Mouse (Mus musculus): Measurements from ENCODE around the gene 1810062G17Rik. TPM values are rescaled to one million over a fixed set of nuclear protein-coding genes. Genes with fewer than 3 reads are reported as not detected.

1810062G17Rik gene
- total and polyA plus RNA-seq, 2 experiments from 2014 or later: 0.23 TPM; not detected in 1

DNA sequence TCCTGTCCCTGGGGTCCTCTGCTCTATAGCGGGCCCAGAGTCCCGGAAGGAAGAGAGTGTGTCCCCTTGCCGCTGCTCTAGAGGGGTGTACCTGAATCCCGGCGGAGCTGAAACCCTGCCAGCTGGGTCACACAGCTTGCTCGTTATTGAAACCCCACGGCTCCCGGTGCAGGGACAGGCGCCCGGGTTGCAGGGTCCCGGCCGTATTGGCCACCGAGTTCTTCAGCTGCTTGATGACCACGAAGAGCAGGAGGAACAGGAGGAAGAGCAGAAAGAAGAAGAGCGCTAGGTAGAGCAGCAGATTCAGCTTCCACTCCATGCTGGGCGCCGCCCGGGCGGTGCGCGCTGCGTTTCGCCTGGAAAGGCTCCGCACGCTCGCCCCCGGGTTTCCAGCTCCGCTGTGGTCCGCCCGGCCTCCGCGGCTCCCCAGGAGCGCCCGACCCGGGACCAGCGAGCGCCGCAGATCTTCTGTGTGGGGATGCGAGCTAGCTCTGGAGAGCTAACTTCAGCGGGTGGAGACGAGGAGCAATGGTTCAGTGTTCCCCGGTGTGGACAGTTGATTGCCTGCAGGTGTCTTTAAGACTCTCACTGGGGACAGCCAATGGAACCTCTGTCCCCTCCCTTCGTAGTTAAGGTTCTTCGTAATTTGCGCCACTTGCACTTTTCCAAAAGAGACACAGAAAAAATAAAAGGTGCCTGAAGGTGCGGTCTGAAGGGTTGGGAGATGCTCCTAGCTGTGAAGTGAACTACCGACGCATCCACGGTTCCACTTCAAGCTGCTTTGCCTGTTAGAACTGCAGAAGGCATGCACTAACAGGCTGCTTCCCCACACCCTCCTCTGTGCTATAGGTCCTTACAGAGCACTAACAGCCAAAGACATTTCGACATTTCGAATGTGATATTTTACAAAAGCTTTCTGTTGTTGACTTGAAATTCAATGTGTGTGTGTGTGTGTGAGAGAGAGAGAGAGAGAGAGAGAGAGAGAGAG lies 45.6 kb downstream of the 1810062G17Rik start, which contains the start of gene Gm11549:
Gene Gm11549 (minus strand): TSS at position 741 of the 988 bp plus-strand sequence.
- Histone ChIP-seq H3K27ac (ENCODE audit: low read depth, low read length) (no peak within 1 kb of the TSS), H3K9me3 (ENCODE audit: low read length) (no peaks in the 10 kb centered on the region), H3K4me2 (ENCODE audit: low read depth, low read length, poor library complexity, severe bottlenecking) (peak within 1 kb of the TSS; percentile 99), H3K27me3 (ENCODE audit: insufficient read depth, low read length) (peaks cover 21% of the 10 kb centered on the region; the same call in 1 of the 2 replicates), H3K9ac (replicated peaks; ENCODE audit: low read length, poor library complexity, severe bottlenecking) (peak within 1 kb of the TSS; percentile 50), H3K4me1 (ENCODE audit: insufficient read depth, low read length) (peaks cover 5% of the 10 kb centered on the region; the same call in 1 of the 2 replicates), H3K4me3 (ENCODE audit: low read depth, low read length) (peak within 1 kb of the TSS; percentile 60), H3K36me3 (ENCODE audit: insufficient read depth, low read length) (no peaks in the 10 kb centered on the region)
- DNase-seq (ENCODE audit: low spot score) (peak; percentile 23), ATAC-seq (ENCODE audit: low FRiP score) (peak; percentile 68)
- no peak for TF ChIP-seq CTCF (IDR thresholded peaks at IDR 0.05)
- under 1% methylated on average over 51 of the region's 51 CpGs for WGBS

DNA sequence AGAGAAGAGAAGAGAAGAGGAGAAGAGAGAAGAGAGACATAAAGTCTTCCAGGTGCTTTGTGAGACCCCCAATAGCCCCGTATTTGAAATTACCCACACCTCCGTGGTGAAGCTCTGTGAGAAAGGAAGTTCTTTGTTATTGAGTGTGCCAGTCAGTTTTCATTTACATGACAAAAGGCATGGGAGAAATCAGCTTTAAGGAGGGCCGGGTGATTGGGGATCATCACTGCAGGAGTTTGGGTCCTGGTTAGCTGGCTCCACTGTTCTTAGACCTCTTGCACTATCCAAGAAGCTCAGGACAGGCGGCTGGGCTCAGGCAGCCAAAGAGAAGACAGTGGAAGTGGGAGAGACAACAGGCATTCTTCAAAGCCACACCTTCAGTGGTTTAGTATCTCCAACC lies 46.4 kb downstream of the 1810062G17Rik start:
- TF ChIP-seq CTCF (IDR thresholded peaks at IDR 0.05): no peak
- no peak for DNase-seq (ENCODE audit: low spot score)
- no peak overlapping the region for H3K4me2 ChIP-seq (ENCODE audit: low read depth, low read length, poor library complexity, severe bottlenecking)
- peaks cover 5% of the 10 kb centered on the region; the same call in 1 of the 2 replicates for H3K4me1 ChIP-seq (ENCODE audit: insufficient read depth, low read length)
- no peak overlapping the region for H3K27ac ChIP-seq (ENCODE audit: low read depth, low read length)
- H3K9ac ChIP-seq (replicated peaks; ENCODE audit: low read length, poor library complexity, severe bottlenecking): no peak overlapping the region
- no peak for ATAC-seq (ENCODE audit: low FRiP score)
- no peaks in the 10 kb centered on the region for H3K36me3 ChIP-seq (ENCODE audit: insufficient read depth, low read length)
- peaks cover 21% of the 10 kb centered on the region; the same call in 1 of the 2 replicates for H3K27me3 ChIP-seq (ENCODE audit: insufficient read depth, low read length)
- no peak overlapping the region for H3K4me3 ChIP-seq (ENCODE audit: low read depth, low read length)
- no peaks in the 10 kb centered on the region for H3K9me3 ChIP-seq (ENCODE audit: low read length)
- 9% methylated on average over 4 of the region's 4 CpGs for WGBS

DNA sequence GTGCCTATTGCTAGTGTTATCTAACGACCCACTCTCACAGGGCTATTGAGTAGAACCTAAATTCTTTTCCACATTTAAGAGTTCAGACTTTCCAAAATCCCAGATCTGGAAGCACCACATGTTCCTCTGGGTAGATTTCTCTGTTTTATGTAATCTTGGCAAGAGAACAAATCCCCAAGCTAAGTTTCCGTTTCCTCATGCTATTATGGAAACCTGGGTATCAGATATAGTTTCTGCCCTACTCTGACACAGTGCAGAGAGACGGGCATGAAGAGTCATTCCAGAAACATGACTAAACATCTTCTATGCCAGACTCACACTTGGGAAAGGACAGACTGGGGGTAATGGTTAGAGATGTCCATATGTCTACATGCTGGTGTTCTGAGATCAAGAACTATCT lies 48.7 kb downstream of the 1810062G17Rik start:
- H3K27ac ChIP-seq (ENCODE audit: low read depth, low read length): no peak overlapping the region
- no peaks in the 10 kb centered on the region for H3K9me3 ChIP-seq (ENCODE audit: low read length)
- peaks cover 21% of the 10 kb centered on the region; the same call in 1 of the 2 replicates for H3K27me3 ChIP-seq (ENCODE audit: insufficient read depth, low read length)
- H3K4me2 ChIP-seq (ENCODE audit: low read depth, low read length, poor library complexity, severe bottlenecking): no peak overlapping the region
- H3K36me3 ChIP-seq (ENCODE audit: insufficient read depth, low read length): no peaks in the 10 kb centered on the region
- H3K4me3 ChIP-seq (ENCODE audit: low read depth, low read length): no peak overlapping the region
- H3K4me1 ChIP-seq (ENCODE audit: insufficient read depth, low read length): peaks cover 5% of the 10 kb centered on the region; the same call in 1 of the 2 replicates
- no peak for TF ChIP-seq CTCF (IDR thresholded peaks at IDR 0.05)
- 79% methylated on average over 3 of the region's 3 CpGs for WGBS
- ATAC-seq (ENCODE audit: low FRiP score) (no peak), DNase-seq (ENCODE audit: low spot score) (no peak)
- no peak overlapping the region for H3K9ac ChIP-seq (replicated peaks; ENCODE audit: low read length, poor library complexity, severe bottlenecking)

DNA sequence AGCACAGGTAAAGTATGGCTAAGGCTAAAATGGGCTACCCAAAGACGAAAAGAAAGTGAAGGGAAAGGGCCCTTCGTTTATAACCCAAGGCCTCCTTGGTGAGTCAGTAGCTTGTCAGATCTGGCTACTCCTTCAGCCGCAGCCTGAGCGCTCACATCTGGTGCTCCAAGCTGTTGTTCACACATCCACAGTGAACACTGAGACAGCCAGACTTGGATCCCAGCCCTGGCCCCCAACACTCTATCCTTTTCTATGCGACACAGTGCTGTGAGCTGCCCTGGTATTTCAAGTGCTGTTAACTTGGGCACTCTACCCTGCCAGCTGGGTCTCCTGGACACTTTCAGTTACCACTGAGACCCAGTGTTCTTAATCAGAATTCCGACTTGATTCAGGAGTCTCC lies 54.6 kb downstream of the 1810062G17Rik start:
- H3K9me3 ChIP-seq (ENCODE audit: low read length): no peaks in the 10 kb centered on the region
- no peaks in the 10 kb centered on the region for H3K36me3 ChIP-seq (ENCODE audit: insufficient read depth, low read length)
- H3K4me2 ChIP-seq (ENCODE audit: low read depth, low read length, poor library complexity, severe bottlenecking): no peak overlapping the region
- H3K27ac ChIP-seq (ENCODE audit: low read depth, low read length): no peak overlapping the region
- H3K27me3 ChIP-seq (ENCODE audit: insufficient read depth, low read length): no peaks in the 10 kb centered on the region
- no peak overlapping the region for H3K4me3 ChIP-seq (ENCODE audit: low read depth, low read length)
- DNase-seq (ENCODE audit: low spot score): no peak
- ATAC-seq (ENCODE audit: low FRiP score): no peak
- no peak for TF ChIP-seq CTCF (IDR thresholded peaks at IDR 0.05)
- H3K9ac ChIP-seq (replicated peaks; ENCODE audit: low read length, poor library complexity, severe bottlenecking): no peak overlapping the region
- WGBS: 88% methylated on average over 6 of the region's 6 CpGs
- H3K4me1 ChIP-seq (ENCODE audit: insufficient read depth, low read length): no peaks in the 10 kb centered on the region

- Histone ChIP-seq H3K27ac (ENCODE audit: low read depth, low read length) (no peak overlapping the region), H3K4me1 (ENCODE audit: insufficient read depth, low read length) (no peaks in the 10 kb centered on the region), H3K4me2 (ENCODE audit: low read depth, low read length, poor library complexity, severe bottlenecking) (no peak overlapping the region), H3K4me3 (ENCODE audit: low read depth, low read length) (no peak overlapping the region), H3K27me3 (ENCODE audit: insufficient read depth, low read length) (no peaks in the 10 kb centered on the region), H3K9ac (replicated peaks; ENCODE audit: low read length, poor library complexity, severe bottlenecking) (no peak overlapping the region), H3K9me3 (ENCODE audit: low read length) (no peaks in the 10 kb centered on the region), H3K36me3 (ENCODE audit: insufficient read depth, low read length) (no peaks in the 10 kb centered on the region)
- ATAC-seq (ENCODE audit: low FRiP score) (no peak), DNase-seq (ENCODE audit: low spot score) (no peak)
- no peak for TF ChIP-seq CTCF (IDR thresholded peaks at IDR 0.05)
- 86% methylated on average over 5 of the region's 5 CpGs for WGBS
Observed at GRCm38 (mm10) chr3:36530781-36531180, 55.0 kb downstream of the 1810062G17Rik start.

DNA sequence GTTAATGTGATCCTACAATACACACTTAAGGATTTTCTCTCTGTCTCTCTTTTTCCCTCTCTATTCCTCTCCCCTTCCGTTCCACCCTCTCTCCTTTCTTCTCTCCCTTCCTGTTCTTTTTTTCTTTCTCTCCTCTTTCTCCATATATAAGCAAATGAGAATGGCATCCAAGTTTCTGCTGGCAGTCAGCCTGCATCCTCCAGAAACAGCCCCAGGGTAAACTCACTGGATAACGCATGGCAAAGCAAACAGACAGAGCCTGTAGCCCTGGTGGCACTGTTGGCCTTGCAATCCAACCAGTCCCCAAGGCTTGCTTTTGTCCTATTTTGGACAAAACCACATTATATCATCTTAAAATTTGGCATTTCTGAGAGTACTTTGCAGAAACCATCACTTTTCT lies 55.5 kb downstream of the 1810062G17Rik start:
- TF ChIP-seq CTCF (IDR thresholded peaks at IDR 0.05): no peak
- Histone ChIP-seq H3K4me3 (ENCODE audit: low read depth, low read length) (no peak overlapping the region), H3K27ac (ENCODE audit: low read depth, low read length) (no peak overlapping the region), H3K36me3 (ENCODE audit: insufficient read depth, low read length) (no peaks in the 10 kb centered on the region), H3K9me3 (ENCODE audit: low read length) (no peaks in the 10 kb centered on the region), H3K4me2 (ENCODE audit: low read depth, low read length, poor library complexity, severe bottlenecking) (no peak overlapping the region), H3K9ac (replicated peaks; ENCODE audit: low read length, poor library complexity, severe bottlenecking) (no peak overlapping the region), H3K4me1 (ENCODE audit: insufficient read depth, low read length) (no peaks in the 10 kb centered on the region), H3K27me3 (ENCODE audit: insufficient read depth, low read length) (no peaks in the 10 kb centered on the region)
- ATAC-seq (ENCODE audit: low FRiP score) (no peak), DNase-seq (ENCODE audit: low spot score) (no peak)
- WGBS: 42% methylated on average over 2 of the region's 2 CpGs

Small RNAs within 50 kb of the gene (microRNA-seq; reads per million reads assigned to microRNA genes)
- gene Mir7009 (ENCODE audit: borderline number of aligned reads): not detected

Other genes with a start within 250 kb of the 1810062G17Rik start
- 27.9 and 28.2 TPM in 2 replicates for gene Anxa5, start within 50 bp of the 1810062G17Rik start, total RNA-seq (2014; rRNA removed)
- 43.1 and 48.4 TPM in 2 replicates for gene Anxa5, start within 50 bp of the 1810062G17Rik start, polyA plus RNA-seq (2015; fragmentation: Nextera tagmentation; extraction: Ambion mirVana)
- gene Gm11549, start 45.9 kb downstream of the 1810062G17Rik start, total RNA-seq (2014; rRNA removed): 0.22 and 0.42 TPM in 2 replicates
- 0.28 and 0.31 TPM in 2 replicates for gene Gm11549, start 45.9 kb downstream of the 1810062G17Rik start, polyA plus RNA-seq (2015; fragmentation: Nextera tagmentation; extraction: Ambion mirVana)
- 42.5 and 53.9 TPM in 2 replicates for gene Exosc9, start 76.7 kb downstream of the 1810062G17Rik start, total RNA-seq (2014; rRNA removed)
- 68.2 and 70.9 TPM in 2 replicates for gene Exosc9, start 76.7 kb downstream of the 1810062G17Rik start, polyA plus RNA-seq (2015; fragmentation: Nextera tagmentation; extraction: Ambion mirVana)
- gene Ccna2, start 96.2 kb downstream of the 1810062G17Rik start, total RNA-seq (2014; rRNA removed): 15.0 and 16.9 TPM in 2 replicates
- gene Ccna2, start 96.2 kb downstream of the 1810062G17Rik start, polyA plus RNA-seq (2015; fragmentation: Nextera tagmentation; extraction: Ambion mirVana): 10.5 and 10.7 TPM in 2 replicates
- gene Bbs7, start 137.5 kb downstream of the 1810062G17Rik start, total RNA-seq (2014; rRNA removed): 13.2 and 16.8 TPM in 2 replicates
- gene Bbs7, start 137.5 kb downstream of the 1810062G17Rik start, polyA plus RNA-seq (2015; fragmentation: Nextera tagmentation; extraction: Ambion mirVana): 15.6 and 16.2 TPM in 2 replicates
- gene Trpc3, start 214.2 kb downstream of the 1810062G17Rik start, total RNA-seq (2014; rRNA removed): 21.5 and 29.9 TPM in 2 replicates
- gene Trpc3, start 214.2 kb downstream of the 1810062G17Rik start, polyA plus RNA-seq (2015; fragmentation: Nextera tagmentation; extraction: Ambion mirVana): 9.0 and 9.9 TPM in 2 replicates

Data from midbrain, postnatal 0 days (tissue).